Mouse (Mus musculus) cerebellum, adult 2 months (tissue): Measurements from ENCODE around the gene Lgals1.

Experiments
- CTCF ChIP-seq: fragments of 200-500 bp; IDR thresholded peaks from 2 replicates; pipeline ENCODE4 v1.5.1; 2011; ENCODE audit warnings: low read depth, mild to moderate bottlenecking, control low read depth, low read length, moderate library complexity, borderline replicate concordance; ENCODE audit not compliant: insufficient read depth
- POLR2A ChIP-seq: fragments of 200-500 bp; IDR thresholded peaks from 2 replicates; pipeline ENCODE4 v1.6.1; 2011; ENCODE audit warnings: low read length, control low read depth, borderline replicate concordance; ENCODE audit not compliant: insufficient read depth

- TF ChIP-seq CTCF (no peak), POLR2A (no peak)
Observed at GRCm38 (mm10) chr15:78955663-78956062, 29.1 kb downstream of the Lgals1 start.
